Mouse (Mus musculus) adrenal gland, adult (tissue): ENCODE results near the gene Irx3.

Experiments used
- DNase-seq, 2 experiments: peaks; one replicate each; pipeline ENCODE4 v3.0.0; 2022 to 2023; ENCODE audit warnings: low spot score in 1 of 2; ENCODE audit not compliant: inconsistent age in 2 of 2

The Irx3 gene

GRCm38 (mm10) chr8:91802401-91803322 lies 795 bp upstream of the Irx3 start:
- peak in 1 of 2 experiments; percentile 46 for DNase-seq

- peak; percentile 77 to 94 for DNase-seq
Observed at GRCm38 (mm10) chr8:91801241-91801811, 541 bp downstream of the Irx3 start.

GRCm38 (mm10) chr8:91800523-91801240 lies 1.2 kb downstream of the Irx3 start:
- peak; percentile 27 to 76 for DNase-seq

- peak; percentile 21 to 58 for DNase-seq
Observed at GRCm38 (mm10) chr8:91799681-91800522, 2.0 kb downstream of the Irx3 start.

- peak in 1 of 2 experiments; percentile 48 for DNase-seq
Observed at GRCm38 (mm10) chr8:91799016-91799581, 2.8 kb downstream of the Irx3 start.

GRCm38 (mm10) chr8:91797626-91798271 lies 4.1 kb downstream of the Irx3 start:
- DNase-seq: peak; percentile 60 to 89

GRCm38 (mm10) chr8:91793846-91794245 lies 8.0 kb downstream of the Irx3 start:
- no peak for DNase-seq

- DNase-seq: no peak
Observed at GRCm38 (mm10) chr8:91787194-91787895, 14.5 kb downstream of the Irx3 start.

GRCm38 (mm10) chr8:91782940-91783339 lies 18.9 kb downstream of the Irx3 start:
- DNase-seq: no peak

- DNase-seq: no peak
Observed at GRCm38 (mm10) chr8:91782201-91782600, 19.7 kb downstream of the Irx3 start.

GRCm38 (mm10) chr8:91780648-91781047 lies 21.2 kb downstream of the Irx3 start:
- peak; percentile 26 to 88 for DNase-seq

- no peak for DNase-seq
Observed at GRCm38 (mm10) chr8:91768857-91769256, 33.0 kb downstream of the Irx3 start.

- peak; percentile 48 to 55 for DNase-seq
Observed at GRCm38 (mm10) chr8:91765411-91766034, 36.3 kb downstream of the Irx3 start.

GRCm38 (mm10) chr8:91755566-91755965 lies 46.3 kb downstream of the Irx3 start:
- no peak for DNase-seq

GRCm38 (mm10) chr8:91755062-91755461 lies 46.8 kb downstream of the Irx3 start:
- no peak for DNase-seq

GRCm38 (mm10) chr8:91750794-91751125 lies 51.1 kb downstream of the Irx3 start:
- no peak for DNase-seq

GRCm38 (mm10) chr8:91750096-91750793 lies 51.6 kb downstream of the Irx3 start:
- DNase-seq: no peak

GRCm38 (mm10) chr8:91749412-91749811 lies 52.5 kb downstream of the Irx3 start:
- DNase-seq: no peak
